Mouse (Mus musculus) WW6 (cell line): ENCODE measurements around the gene Hormad1.
A peak's percentile ranks its signal among the peaks of the same experiment; 100 is the strongest.
"Not testable (repeated sequence)": the region's sequence is repeated elsewhere in the genome, so short reads cannot be mapped to it uniquely, and the experiment has no call there.

Source experiments
- DNase-seq: peaks from one replicate; pipeline ENCODE4 v3.0.0-alpha.2; 2013; ENCODE audit warnings: low read depth, low spot score

Gene Hormad1

DNA sequence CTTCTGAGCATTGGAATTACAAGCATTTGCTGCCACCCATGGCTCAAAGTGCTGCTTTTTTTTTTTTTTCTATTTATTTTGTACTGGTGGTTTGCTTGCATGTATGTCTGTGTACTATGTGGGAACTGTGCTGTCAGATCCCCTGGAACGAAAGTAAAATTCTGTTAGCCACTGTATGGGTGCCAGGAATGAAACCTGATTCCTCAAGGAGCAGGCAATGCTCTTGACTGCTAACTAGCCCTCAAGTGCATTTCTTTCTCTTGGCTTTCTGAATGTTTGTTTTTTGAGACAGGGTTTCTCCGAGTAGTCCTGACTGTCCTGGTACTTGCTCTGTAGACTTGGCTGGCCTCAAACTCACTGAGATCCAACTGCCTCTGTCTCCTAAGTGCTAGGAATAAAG, 2.3 kb downstream of the Hormad1 start:
- no peak for DNase-seq

DNA sequence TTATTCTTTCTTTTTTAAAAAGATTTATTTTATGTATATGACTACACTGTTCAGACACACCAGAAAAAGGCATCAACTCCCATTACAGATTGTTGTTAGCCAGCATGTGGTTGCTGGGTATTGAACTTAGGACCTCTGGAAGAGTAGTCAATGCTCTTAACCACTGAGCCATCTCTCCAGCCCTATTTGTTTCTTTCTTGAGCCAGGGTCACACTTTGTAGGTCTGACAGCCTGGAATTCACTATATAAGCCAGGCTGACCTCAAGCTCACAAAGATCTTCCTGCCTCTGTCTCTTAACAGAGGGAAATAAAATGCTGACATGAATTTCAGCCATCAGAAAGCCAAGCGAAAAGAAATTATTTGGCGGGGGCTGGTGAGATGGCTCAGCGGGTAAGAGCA, 10.1 kb downstream of the Hormad1 start:
- DNase-seq, result no peak

GRCm38 (mm10) chr3:95587754-95588603, 28.5 kb downstream of the Hormad1 start:
- DNase-seq, result no peak

DNA sequence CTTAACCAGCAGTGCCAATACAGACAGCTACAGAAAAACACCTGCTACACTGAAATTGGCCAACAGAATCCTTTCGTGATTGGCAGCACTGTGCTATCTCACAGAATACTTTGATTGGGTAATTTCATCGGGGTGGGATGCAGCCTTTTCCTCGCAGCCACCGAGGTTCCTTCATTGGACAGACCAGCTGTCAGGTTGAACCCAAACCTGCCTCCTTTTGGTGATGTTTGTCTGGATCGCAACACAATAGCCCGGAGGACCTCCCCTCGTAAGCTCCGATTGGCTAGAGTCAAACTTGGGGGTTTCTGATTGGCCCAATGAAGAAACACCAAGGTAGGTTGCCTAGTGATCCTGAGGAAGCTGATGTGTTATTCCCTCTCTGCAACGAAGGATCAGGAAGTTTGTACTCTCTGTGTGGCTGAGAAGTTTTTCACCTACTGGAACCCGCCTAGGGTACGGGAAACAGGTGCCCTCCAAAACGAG, 29.2 kb downstream of the Hormad1 start, which contains the start of gene Golph3l:
Gene Golph3l, plus strand, starts transcription at position 331 of the 483 bp plus-strand sequence.
- DNase-seq, result peak; percentile 90

DNA sequence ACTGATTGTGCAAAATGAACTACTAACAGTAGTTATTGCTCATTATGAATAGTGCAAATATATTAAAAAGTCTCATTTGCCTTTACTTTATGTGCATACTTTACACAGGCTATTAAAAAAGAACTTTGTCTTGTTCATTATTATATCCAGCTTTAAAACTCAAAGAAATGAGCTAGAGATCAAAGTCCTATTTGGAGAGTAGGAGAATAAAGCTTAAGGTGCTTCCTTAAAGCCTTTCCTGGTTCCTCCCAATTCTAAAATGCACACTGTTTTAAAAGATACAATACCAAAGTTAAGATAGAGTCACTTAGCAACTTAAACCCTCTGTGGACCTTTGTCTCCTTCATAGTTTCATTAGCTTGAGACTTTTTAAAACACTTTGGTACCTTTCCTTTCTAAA, 39.3 kb downstream of the Hormad1 start:
- DNase-seq, result no peak

DNA sequence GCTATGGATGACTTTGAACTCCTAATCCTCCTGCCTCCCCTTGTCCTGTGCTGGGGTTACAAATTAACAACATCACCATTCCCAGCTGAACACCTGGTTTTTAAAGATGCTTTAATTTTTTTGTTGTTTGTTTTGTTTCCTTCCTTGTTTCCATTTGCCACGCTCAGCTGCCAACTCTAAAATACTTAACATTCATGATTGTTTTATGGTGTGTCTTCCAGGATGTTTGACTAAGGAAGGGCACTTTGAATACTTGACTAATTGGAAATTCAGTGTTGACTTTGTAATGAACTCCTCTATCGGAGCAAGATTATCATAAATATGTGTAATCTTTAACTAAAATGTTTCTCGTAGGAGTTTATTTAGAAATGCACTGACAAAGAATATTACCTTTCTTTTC, 41.8 kb downstream of the Hormad1 start:
- DNase-seq, result no peak

GRCm38 (mm10) chr3:95606096-95606495, 46.6 kb downstream of the Hormad1 start:
- no peak for DNase-seq

GRCm38 (mm10) chr3:95609195-95609594, 49.7 kb downstream of the Hormad1 start:
- DNase-seq, result no peak

GRCm38 (mm10) chr3:95613996-95614395, 54.5 kb downstream of the Hormad1 start:
- no peak for DNase-seq

GRCm38 (mm10) chr3:95618511-95618910, 59.0 kb downstream of the Hormad1 start:
- no peak for DNase-seq

GRCm38 (mm10) chr3:95621241-95621640, 61.8 kb downstream of the Hormad1 start:
- no peak for DNase-seq

- not testable (repeated sequence) for DNase-seq
Observed at GRCm38 (mm10) chr3:95622421-95622820, 62.9 kb downstream of the Hormad1 start.

DNA sequence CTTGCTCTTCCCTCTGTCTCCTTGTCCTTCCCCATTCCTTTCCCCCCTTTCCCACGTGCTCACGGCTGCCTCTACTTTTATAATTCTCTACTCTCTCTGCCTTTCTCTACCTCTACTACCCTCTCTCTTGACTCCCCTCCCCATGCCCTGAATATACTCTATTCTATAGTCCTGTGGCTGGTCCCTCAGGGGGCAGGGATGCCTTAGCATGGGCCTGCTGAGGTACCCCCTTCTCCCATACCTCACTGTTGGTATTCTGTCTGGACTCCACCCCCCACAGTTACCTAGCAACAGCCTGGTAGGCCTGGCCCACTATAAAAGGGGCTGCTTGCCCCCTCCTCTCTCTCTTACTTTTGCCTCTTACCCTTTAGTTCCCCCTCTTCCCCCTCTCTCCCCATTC, 64.1 kb downstream of the Hormad1 start:
- DNase-seq, result no peak

GRCm38 (mm10) chr3:95623991-95624515, 64.6 kb downstream of the Hormad1 start:
- not testable (repeated sequence) for DNase-seq

DNA sequence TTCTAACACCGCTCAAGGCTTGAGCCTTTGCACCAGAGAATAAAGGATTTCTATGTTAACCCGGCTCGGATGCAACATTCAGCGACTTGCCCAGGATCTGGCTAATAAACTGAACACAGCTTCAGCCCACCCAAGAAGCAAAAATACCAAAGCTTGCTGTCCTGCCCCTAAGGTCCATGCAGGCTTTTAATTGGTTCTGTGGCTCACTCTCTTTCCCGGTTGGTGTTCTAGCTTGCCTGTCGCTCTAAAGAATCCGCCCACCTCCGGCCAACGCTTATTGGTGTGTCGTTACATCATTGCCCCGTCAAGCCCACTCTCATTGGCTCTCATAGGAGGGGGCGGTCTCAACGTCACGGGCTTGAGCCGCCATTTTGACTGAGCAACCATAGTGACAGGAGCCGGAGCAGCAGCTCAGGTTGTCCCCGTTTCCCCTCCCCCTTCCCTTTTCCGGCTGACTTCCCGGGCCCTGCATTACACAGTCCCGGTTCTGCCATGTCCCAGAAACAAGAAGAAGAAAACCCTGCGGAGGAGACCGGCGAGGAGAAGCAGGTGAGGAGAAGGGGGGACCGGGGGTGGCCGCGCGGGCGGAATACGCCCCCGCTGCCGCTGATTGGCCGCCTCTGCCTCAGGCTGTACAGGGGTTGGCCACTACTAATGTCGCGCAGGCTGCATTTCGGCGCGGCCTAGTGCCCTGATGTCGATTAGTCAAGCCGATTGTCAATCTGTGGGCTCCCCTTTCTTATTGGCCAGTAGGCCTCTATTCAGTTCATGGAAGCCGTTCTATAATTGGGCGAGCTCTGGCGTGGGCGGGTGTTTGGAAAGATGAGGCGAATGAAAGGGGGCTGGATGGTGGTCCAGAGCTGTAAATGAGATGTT, 65.4 kb downstream of the Hormad1 start, which contains the start of gene Ensa:
Gene Ensa, plus strand, starts transcription at position 366 of the 876 bp plus-strand sequence.
- peak; percentile 95 for DNase-seq

DNA sequence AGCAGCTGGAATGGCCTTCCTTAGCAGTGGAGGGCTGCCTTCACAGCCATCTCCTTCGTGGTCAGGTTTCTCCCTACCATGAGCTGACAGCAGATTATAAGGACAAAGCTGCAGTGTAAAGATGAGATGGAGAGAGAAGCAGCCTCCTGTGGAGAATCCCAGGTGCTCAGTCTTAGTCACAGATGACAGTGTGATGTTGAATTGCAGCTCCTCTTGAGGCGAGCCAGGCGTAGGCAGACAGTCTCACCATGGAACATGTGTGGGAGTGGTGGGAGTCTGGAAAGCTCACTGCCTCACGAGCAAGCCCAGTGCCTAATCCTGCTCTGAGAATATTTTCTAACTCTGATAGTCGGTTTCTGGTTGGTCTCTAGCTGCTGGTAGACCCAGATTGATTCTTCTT, 68.3 kb downstream of the Hormad1 start:
- DNase-seq, result no peak

DNA sequence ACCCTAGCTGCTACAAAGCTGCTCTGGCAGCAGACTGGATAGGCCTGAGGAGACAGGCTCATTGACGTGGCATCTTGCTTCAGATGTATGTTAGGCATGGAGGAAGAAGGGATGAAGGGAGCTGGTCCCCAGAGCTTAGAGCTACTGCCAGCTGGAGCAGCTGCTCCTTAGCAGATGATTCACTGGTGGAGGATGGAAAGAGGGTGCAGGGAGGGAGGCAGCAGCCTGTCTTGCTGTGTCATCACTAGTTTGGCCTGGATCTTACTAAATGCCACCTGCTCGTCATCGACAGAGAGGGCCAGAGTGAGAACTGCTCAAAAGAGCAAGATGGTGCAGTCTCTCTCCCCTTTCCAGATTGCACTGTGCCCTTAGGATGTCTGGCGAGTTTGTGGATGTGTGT, 70.3 kb downstream of the Hormad1 start:
- no peak for DNase-seq

DNA sequence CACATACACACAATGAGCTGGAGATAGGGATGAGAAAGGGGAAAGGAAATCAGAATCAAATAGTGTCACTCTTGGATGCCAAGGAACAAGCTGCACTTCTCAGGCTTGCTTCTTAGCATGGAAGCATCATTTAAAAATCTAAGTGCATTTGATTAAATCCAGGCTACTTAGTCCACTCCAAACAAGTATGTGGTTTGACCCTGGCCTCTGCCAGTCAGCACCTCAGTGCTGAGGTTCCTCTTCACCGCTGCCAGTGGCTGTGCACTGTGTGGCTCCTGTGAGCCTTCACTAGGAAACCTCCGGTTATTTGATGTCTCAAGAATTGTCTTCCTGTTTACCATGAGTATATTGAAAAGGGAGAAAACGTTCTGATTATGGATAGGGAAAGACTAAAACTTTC, 71.4 kb downstream of the Hormad1 start:
- no peak for DNase-seq

DNA sequence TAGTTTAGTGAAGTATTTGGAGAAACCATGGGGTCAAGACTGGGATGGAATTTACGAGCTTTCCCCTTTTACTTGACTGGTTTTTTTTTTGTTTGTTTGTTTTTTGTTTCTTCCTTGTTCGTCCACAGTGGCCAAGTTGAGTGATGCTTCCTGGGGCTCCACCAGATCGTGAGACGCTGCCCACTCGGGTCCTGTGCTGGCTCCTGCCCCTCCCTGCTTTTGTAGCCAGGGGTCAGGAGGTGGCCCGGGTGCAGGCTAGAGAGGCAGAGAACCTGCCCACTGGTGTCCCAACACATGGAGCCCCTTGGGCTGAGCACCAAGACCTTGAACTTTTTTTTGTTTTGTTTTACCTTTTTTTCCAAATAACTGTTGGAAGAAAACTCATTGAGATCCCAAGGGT, 71.8 kb downstream of the Hormad1 start:
- DNase-seq, result no peak

- DNase-seq, result no peak
Observed at GRCm38 (mm10) chr3:95632648-95633588, 73.4 kb downstream of the Hormad1 start.

- no peak for DNase-seq
Observed at GRCm38 (mm10) chr3:95635636-95636035, 76.2 kb downstream of the Hormad1 start.
